Mouse (Mus musculus): ENCODE results near the gene 1700017D01Rik. TPM values are rescaled to one million over a fixed set of nuclear protein-coding genes. Genes with fewer than 3 reads are reported as not detected.
A peak's percentile ranks its signal among the peaks of the same experiment; 100 is the strongest.
"Not testable (repeated sequence)": the region's sequence is repeated elsewhere in the genome, so short reads cannot be mapped to it uniquely, and the experiment has no call there.

Gene 1700017D01Rik
- 3.3 TPM in 1 of 3 replicates, not detected in the others for total RNA-seq (2017)

- ATAC-seq (replicated peaks; ENCODE audit: insufficient number of reproducible peaks, low FRiP score, low TSS enrichment, poor library complexity, severe bottlenecking) = not testable (repeated sequence)
Measured at GRCm38 (mm10) chr19:11130776-11131175, at the start of gene 1700017D01Rik. Gene 1700017D01Rik (minus strand): TSS chr19:11130876.

GRCm38 (mm10) chr19:11177464-11177863, 46.8 kb upstream of the 1700017D01Rik start:
- no peak for ATAC-seq (replicated peaks; ENCODE audit: insufficient number of reproducible peaks, low FRiP score, low TSS enrichment, poor library complexity, severe bottlenecking)

GRCm38 (mm10) chr19:11165172-11165571, 34.5 kb upstream of the 1700017D01Rik start, which contains the start of gene 1700025F22Rik:
Gene 1700025F22Rik (minus strand): TSS chr19:11165320.
- ATAC-seq (replicated peaks; ENCODE audit: insufficient number of reproducible peaks, low FRiP score, low TSS enrichment, poor library complexity, severe bottlenecking) = peak; percentile 87

GRCm38 (mm10) chr19:11157890-11158289, 27.2 kb upstream of the 1700017D01Rik start:
- not testable (repeated sequence) for ATAC-seq (replicated peaks; ENCODE audit: insufficient number of reproducible peaks, low FRiP score, low TSS enrichment, poor library complexity, severe bottlenecking)

- ATAC-seq (replicated peaks; ENCODE audit: insufficient number of reproducible peaks, low FRiP score, low TSS enrichment, poor library complexity, severe bottlenecking) = no peak
Measured at GRCm38 (mm10) chr19:11135336-11135735, 4.7 kb upstream of the 1700017D01Rik start.

- no peak for ATAC-seq (replicated peaks; ENCODE audit: insufficient number of reproducible peaks, low FRiP score, low TSS enrichment, poor library complexity, severe bottlenecking)
Measured at GRCm38 (mm10) chr19:11134852-11135251, 4.2 kb upstream of the 1700017D01Rik start.

GRCm38 (mm10) chr19:11129702-11130101, 974 bp downstream of the 1700017D01Rik start:
- ATAC-seq (replicated peaks; ENCODE audit: insufficient number of reproducible peaks, low FRiP score, low TSS enrichment, poor library complexity, severe bottlenecking) = no peak

- ATAC-seq (replicated peaks; ENCODE audit: insufficient number of reproducible peaks, low FRiP score, low TSS enrichment, poor library complexity, severe bottlenecking) = peak; percentile 91
Measured at GRCm38 (mm10) chr19:11121016-11121420, 9.7 kb downstream of the 1700017D01Rik start.

- ATAC-seq (replicated peaks; ENCODE audit: insufficient number of reproducible peaks, low FRiP score, low TSS enrichment, poor library complexity, severe bottlenecking) = peak; percentile 93
Measured at GRCm38 (mm10) chr19:11119338-11119737, 11.3 kb downstream of the 1700017D01Rik start.

- peak; percentile 96 for ATAC-seq (replicated peaks; ENCODE audit: insufficient number of reproducible peaks, low FRiP score, low TSS enrichment, poor library complexity, severe bottlenecking)
Measured at GRCm38 (mm10) chr19:11107746-11108145, 22.9 kb downstream of the 1700017D01Rik start.

GRCm38 (mm10) chr19:11101880-11102279, 28.8 kb downstream of the 1700017D01Rik start:
- peak; percentile 59; the same call in 1 of the 2 replicates for ATAC-seq (replicated peaks; ENCODE audit: insufficient number of reproducible peaks, low FRiP score, low TSS enrichment, poor library complexity, severe bottlenecking)

- ATAC-seq (replicated peaks; ENCODE audit: insufficient number of reproducible peaks, low FRiP score, low TSS enrichment, poor library complexity, severe bottlenecking) = no peak
Measured at GRCm38 (mm10) chr19:11098401-11098800, 32.3 kb downstream of the 1700017D01Rik start.

- ATAC-seq (replicated peaks; ENCODE audit: insufficient number of reproducible peaks, low FRiP score, low TSS enrichment, poor library complexity, severe bottlenecking) = not testable (repeated sequence)
Measured at GRCm38 (mm10) chr19:11092131-11092530, 38.5 kb downstream of the 1700017D01Rik start.

GRCm38 (mm10) chr19:11080934-11081333, 49.7 kb downstream of the 1700017D01Rik start, which contains the start of gene Ms4a8a:
Gene Ms4a8a (minus strand): TSS chr19:11081102.
- ATAC-seq (replicated peaks; ENCODE audit: insufficient number of reproducible peaks, low FRiP score, low TSS enrichment, poor library complexity, severe bottlenecking) = peak; percentile 73

GRCm38 (mm10) chr19:11070364-11070763, 60.3 kb downstream of the 1700017D01Rik start:
- ATAC-seq (replicated peaks; ENCODE audit: insufficient number of reproducible peaks, low FRiP score, low TSS enrichment, poor library complexity, severe bottlenecking) = no peak

- ATAC-seq (replicated peaks; ENCODE audit: insufficient number of reproducible peaks, low FRiP score, low TSS enrichment, poor library complexity, severe bottlenecking) = peak; percentile 91
Measured at GRCm38 (mm10) chr19:11065202-11065875, 65.3 kb downstream of the 1700017D01Rik start.

- ATAC-seq (replicated peaks; ENCODE audit: insufficient number of reproducible peaks, low FRiP score, low TSS enrichment, poor library complexity, severe bottlenecking) = peak; percentile 35; the same call in 1 of the 2 replicates
Measured at GRCm38 (mm10) chr19:11060900-11061299, 69.8 kb downstream of the 1700017D01Rik start.

- peak; percentile 70; the same call in 1 of the 2 replicates for ATAC-seq (replicated peaks; ENCODE audit: insufficient number of reproducible peaks, low FRiP score, low TSS enrichment, poor library complexity, severe bottlenecking)
Measured at GRCm38 (mm10) chr19:11059967-11060366, 70.7 kb downstream of the 1700017D01Rik start.

- not testable (repeated sequence) for ATAC-seq (replicated peaks; ENCODE audit: insufficient number of reproducible peaks, low FRiP score, low TSS enrichment, poor library complexity, severe bottlenecking)
Measured at GRCm38 (mm10) chr19:11055700-11056099, 75.0 kb downstream of the 1700017D01Rik start.

- no peak for ATAC-seq (replicated peaks; ENCODE audit: insufficient number of reproducible peaks, low FRiP score, low TSS enrichment, poor library complexity, severe bottlenecking)
Measured at GRCm38 (mm10) chr19:11053277-11053676, 77.4 kb downstream of the 1700017D01Rik start.

All from monocyte, adult 5-6 weeks (primary cell).